18 mouse cellular contexts compared by ENCODE assay signal in the genomic region with DNA sequence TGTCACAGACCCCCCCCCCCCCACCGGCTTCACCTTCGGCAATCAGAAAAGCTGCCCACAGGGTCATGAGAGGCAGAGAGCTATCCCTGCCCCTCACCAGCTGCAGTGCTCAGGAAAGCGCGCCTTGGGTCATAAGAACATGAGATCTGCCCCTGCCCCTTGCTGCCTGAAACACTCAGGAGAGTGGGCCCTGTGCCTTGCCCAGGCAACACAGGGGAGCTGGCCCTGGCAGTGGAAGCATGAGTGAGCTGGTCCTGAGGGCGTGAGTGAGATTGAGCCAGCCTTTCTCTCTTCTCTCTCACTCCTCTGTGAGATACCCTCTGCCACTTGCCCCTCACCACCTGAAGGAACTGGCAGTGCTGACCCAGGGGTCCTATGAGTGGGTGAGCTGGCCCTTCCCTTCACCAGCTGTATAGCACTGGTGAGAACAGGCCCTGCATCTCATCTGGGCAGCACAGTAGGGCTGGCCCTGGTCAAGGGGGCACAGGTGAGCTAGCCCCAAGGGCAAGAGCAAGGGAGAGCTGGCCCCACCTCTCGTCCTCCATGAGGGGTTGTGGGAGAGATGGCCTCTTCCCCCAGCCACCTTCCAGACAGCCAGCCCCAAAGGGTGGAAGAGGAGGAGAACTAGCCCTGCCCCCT.
DNase-seq lines count a peak whose midpoint lies in the region; ATAC-seq lines count a peak whose summit lies in the region.
"Had no signal": no experiment of that assay in that cellular context is flagged by ENCODE, and none has a peak within 500 bp of the region (broad histone marks: within the 10 kb centered on the region; RNA-seq: fewer than 3 reads in every experiment).

No protein-coding gene starts in this region.

- H3K4me3 ChIP-seq in heart, embryonic 10.5 days: no peak overlapping the region
- H3K4me3 ChIP-seq in kidney, embryonic 14.5 days (ENCODE audit: low read length): no peak overlapping the region
- H3K4me3 ChIP-seq in midbrain, embryonic 13.5 days (replicated peaks): no peak overlapping the region
- no peak overlapping the region for H3K4me3 ChIP-seq in midbrain, embryonic 11.5 days (ENCODE audit: low read depth, low read length)
- H3K4me3 ChIP-seq: forebrain, embryonic 12.5 days; heart, adult 2 months; neural tube, embryonic 12.5 days had no signal

- peak overlapping the region; percentile 64 for H3K27ac ChIP-seq in heart, embryonic 10.5 days
- H3K27ac ChIP-seq in kidney, embryonic 14.5 days (ENCODE audit: low read depth, low read length): no peak overlapping the region
- H3K27ac ChIP-seq in midbrain, embryonic 13.5 days: no peak overlapping the region
- H3K27ac ChIP-seq in midbrain, embryonic 11.5 days (ENCODE audit: low read depth, low read length): no peak overlapping the region
- H3K27ac ChIP-seq: forebrain, embryonic 12.5 days; heart, adult 2 months; kidney, postnatal 0 days; neural tube, embryonic 12.5 days had no signal

- ATAC-seq in kidney, embryonic 14.5 days (ENCODE audit: low FRiP score, low TSS enrichment): 0 out of 2 replicates have a peak, but pooled peaks have one; percentile 35
- peak; percentile 68 for ATAC-seq in midbrain, embryonic 13.5 days
- ATAC-seq in midbrain, embryonic 11.5 days (ENCODE audit: low FRiP score): no peak
- ATAC-seq in monocyte, adult 5-6 weeks (replicated peaks; ENCODE audit: insufficient number of reproducible peaks, low FRiP score, low TSS enrichment, poor library complexity, severe bottlenecking): 0 out of 2 replicates have a peak, but pooled peaks have one; percentile 27

- peaks cover 27% of the 10 kb centered on the region for H3K4me1 ChIP-seq in heart, embryonic 10.5 days
- no peaks in the 10 kb centered on the region for H3K4me1 ChIP-seq in kidney, embryonic 14.5 days (ENCODE audit: control insufficient read depth, insufficient read depth, low read length)
- H3K4me1 ChIP-seq in midbrain, embryonic 13.5 days (replicated peaks): no peaks in the 10 kb centered on the region
- no peaks in the 10 kb centered on the region for H3K4me1 ChIP-seq in midbrain, embryonic 11.5 days (ENCODE audit: control insufficient read depth, insufficient read depth, low read length)
- H3K4me1 ChIP-seq: forebrain, embryonic 12.5 days; neural tube, embryonic 12.5 days had no signal

- intact Hi-C loops in heart, postnatal 10 days (cut with DNase I): no loop called here

- no peaks in the 10 kb centered on the region for H3K9me3 ChIP-seq in heart, embryonic 10.5 days
- no peaks in the 10 kb centered on the region for H3K9me3 ChIP-seq in kidney, embryonic 14.5 days (ENCODE audit: control insufficient read depth, low read length)
- H3K9me3 ChIP-seq in midbrain, embryonic 13.5 days: no peaks in the 10 kb centered on the region
- no peaks in the 10 kb centered on the region for H3K9me3 ChIP-seq in midbrain, embryonic 11.5 days (ENCODE audit: control insufficient read depth, low read length)
- H3K9me3 ChIP-seq: forebrain, embryonic 12.5 days; neural tube, embryonic 12.5 days had no signal

- H3K27me3 ChIP-seq in heart, embryonic 10.5 days (ENCODE audit: insufficient read depth, poor library complexity, severe bottlenecking): no peaks in the 10 kb centered on the region
- no peaks in the 10 kb centered on the region for H3K27me3 ChIP-seq in kidney, embryonic 14.5 days (ENCODE audit: control insufficient read depth, insufficient read depth, low read length)
- no peaks in the 10 kb centered on the region for H3K27me3 ChIP-seq in midbrain, embryonic 13.5 days
- H3K27me3 ChIP-seq in midbrain, embryonic 11.5 days (ENCODE audit: control insufficient read depth, insufficient read depth, low read length): no peaks in the 10 kb centered on the region
- H3K27me3 ChIP-seq: CH12.LX; forebrain, embryonic 12.5 days; neural tube, embryonic 12.5 days had no signal

- WGBS in heart, embryonic 10.5 days: 87% methylated on average over 6 of the region's 6 CpGs
- 85% methylated on average over 6 of the region's 6 CpGs for WGBS in kidney, embryonic 14.5 days
- WGBS in midbrain, embryonic 13.5 days: 86% methylated on average over 5 of the region's 6 CpGs
- WGBS in midbrain, embryonic 11.5 days: 94% methylated on average over 6 of the region's 6 CpGs

- no peak overlapping the region for H3K4me2 ChIP-seq in kidney, embryonic 14.5 days (replicated peaks; ENCODE audit: low read depth, low read length)
- no peak overlapping the region for H3K4me2 ChIP-seq in midbrain, embryonic 13.5 days (replicated peaks)
- no peak overlapping the region for H3K4me2 ChIP-seq in midbrain, embryonic 11.5 days
- H3K4me2 ChIP-seq: forebrain, embryonic 12.5 days; neural tube, embryonic 12.5 days had no signal

- peak; percentile 69 for DNase-seq in heart, embryonic 10.5 days (ENCODE audit: low spot score)
- DNase-seq in heart, postnatal 10 days: no peak
- no peak for DNase-seq in kidney, postnatal 14 days
- DNase-seq in midbrain, embryonic 11.5 days (ENCODE audit: low spot score, missing footprints): no peak
- DNase-seq in layer of hippocampus, adult 9-10 months (ENCODE audit: low spot score): no peak
- DNase-seq: cerebellum, adult 18-20 months; cerebellum, postnatal 36 days; gastrocnemius, postnatal 10 days; layer of hippocampus, postnatal 36 days; thymus, postnatal 36 days had no signal

- H3K36me3 ChIP-seq in heart, embryonic 10.5 days: no peaks in the 10 kb centered on the region
- H3K36me3 ChIP-seq in kidney, embryonic 14.5 days (ENCODE audit: control insufficient read depth, insufficient read depth, low read length): no peaks in the 10 kb centered on the region
- no peaks in the 10 kb centered on the region for H3K36me3 ChIP-seq in midbrain, embryonic 13.5 days
- H3K36me3 ChIP-seq in midbrain, embryonic 11.5 days (ENCODE audit: control insufficient read depth, insufficient read depth, low read length): no peaks in the 10 kb centered on the region
- H3K36me3 ChIP-seq: forebrain, embryonic 12.5 days; neural tube, embryonic 12.5 days had no signal

- H3K9ac ChIP-seq in kidney, embryonic 14.5 days (ENCODE audit: low read depth, low read length): no peak overlapping the region
- no peak overlapping the region for H3K9ac ChIP-seq in midbrain, embryonic 13.5 days (replicated peaks)
- H3K9ac ChIP-seq in midbrain, embryonic 11.5 days (ENCODE audit: low read length): no peak overlapping the region
- H3K9ac ChIP-seq: forebrain, embryonic 12.5 days; neural tube, embryonic 12.5 days had no signal
